Comparison of ENCODE assay signal across 26 mouse cellular contexts in the genomic region with DNA sequence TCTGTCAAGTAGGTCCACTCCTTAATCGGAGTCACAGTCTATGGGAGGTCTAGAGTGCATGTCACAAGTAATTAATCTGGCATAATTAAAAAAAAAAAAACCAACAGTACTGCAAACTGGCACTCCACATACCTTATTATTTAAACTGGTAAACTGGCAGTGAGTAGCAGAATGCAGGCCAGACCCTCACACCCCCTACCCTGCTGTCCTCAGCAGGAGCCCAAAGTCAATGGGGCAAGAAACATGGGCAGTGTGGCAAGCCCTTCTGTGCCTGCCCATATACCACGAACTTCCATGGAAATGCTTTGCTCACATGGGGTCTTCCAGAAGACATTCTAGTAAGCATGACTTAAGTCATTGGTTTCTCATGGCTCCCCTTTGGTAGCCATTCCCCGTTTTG.
"Had no signal": no experiment of that assay in that cellular context is flagged by ENCODE, and none has a peak within 500 bp of the region (broad histone marks: within the 10 kb centered on the region; RNA-seq: fewer than 3 reads in every experiment).

No protein-coding gene starts in this region.

- H3K4me3 ChIP-seq: limb, embryonic 10.5 days; limb, embryonic 13.5 days; liver, embryonic 12.5 days; liver, embryonic 15.5 days; lung, embryonic 15.5 days; megakaryocyte, embryonic 14.5 days; midbrain, embryonic 10.5 days; midbrain, embryonic 13.5 days; neural tube, embryonic 12.5 days; neural tube, embryonic 15.5 days had no signal

- H3K27ac ChIP-seq: limb, embryonic 10.5 days; limb, embryonic 13.5 days; liver, embryonic 12.5 days; liver, embryonic 15.5 days; lung, embryonic 15.5 days; midbrain, embryonic 10.5 days; midbrain, embryonic 13.5 days; neural tube, embryonic 12.5 days; neural tube, embryonic 15.5 days; stomach, postnatal 0 days had no signal

- H3K36me3 ChIP-seq: limb, embryonic 10.5 days; limb, embryonic 13.5 days; liver, embryonic 12.5 days; liver, embryonic 15.5 days; lung, embryonic 15.5 days; midbrain, embryonic 10.5 days; midbrain, embryonic 13.5 days; neural tube, embryonic 12.5 days; neural tube, embryonic 15.5 days had no signal

- DNase-seq: kidney, adult 9 months; kidney, postnatal 14 days; kidney, postnatal 4 days; layer of hippocampus, adult 9-11 months; layer of hippocampus, postnatal 36 days; liver; lung, adult 18-20 months; lung, postnatal 10 days; lung, postnatal 36 days; right cerebral cortex, adult 18-20 months; right cerebral cortex, postnatal 14 days; right cerebral cortex, postnatal 4 days; thymus, adult 2 months; thymus, postnatal 14 days; thymus, postnatal 4 days had no signal

- H3K4me2 ChIP-seq: limb, embryonic 13.5 days; liver, embryonic 12.5 days; liver, embryonic 15.5 days; lung, embryonic 15.5 days; midbrain, embryonic 13.5 days; neural tube, embryonic 12.5 days; neural tube, embryonic 15.5 days had no signal

- H3K9me3 ChIP-seq: limb, embryonic 10.5 days; limb, embryonic 13.5 days; liver, embryonic 12.5 days; liver, embryonic 15.5 days; lung, embryonic 15.5 days; midbrain, embryonic 10.5 days; midbrain, embryonic 13.5 days; neural tube, embryonic 12.5 days; neural tube, embryonic 15.5 days had no signal

- ATAC-seq: liver, embryonic 12.5 days; midbrain, embryonic 13.5 days had no signal

- H3K9ac ChIP-seq: limb, embryonic 13.5 days; liver, embryonic 12.5 days; liver, embryonic 15.5 days; lung, embryonic 15.5 days; midbrain, embryonic 13.5 days; neural tube, embryonic 12.5 days; neural tube, embryonic 15.5 days had no signal

- H3K27me3 ChIP-seq: limb, embryonic 13.5 days; liver, embryonic 12.5 days; liver, embryonic 15.5 days; lung, embryonic 15.5 days; megakaryocyte, embryonic 14.5 days; midbrain, embryonic 13.5 days; neural tube, embryonic 12.5 days; neural tube, embryonic 15.5 days had no signal

- H3K4me1 ChIP-seq: limb, embryonic 13.5 days; liver, embryonic 12.5 days; liver, embryonic 15.5 days; lung, embryonic 15.5 days; megakaryocyte, embryonic 14.5 days; neural tube, embryonic 12.5 days had no signal
